Mouse (Mus musculus) bone marrow macrophage, adult 2 months (primary cell): ENCODE data around the gene Gm20388. TPM values are rescaled to one million over a fixed set of nuclear protein-coding genes. Genes with fewer than 3 reads are reported as not detected.

Source experiments
- H3K27ac ChIP-seq: 2 replicates; pipeline ENCODE4 v1.5.1; 2012; ENCODE audit warnings: low read depth, low read length; ENCODE audit not compliant: insufficient read depth
- H3K4me1 ChIP-seq: 2 replicates; pipeline ENCODE4 v1.6.1; 2012; ENCODE audit warnings: low read length; ENCODE audit not compliant: control insufficient read depth, insufficient read depth
- H3K4me3 ChIP-seq: 2 replicates; pipeline ENCODE4 v1.5.1; 2012; ENCODE audit warnings: mild to moderate bottlenecking, low read length, moderate library complexity; ENCODE audit not compliant: insufficient read depth
- CTCF ChIP-seq: IDR thresholded peaks from 2 replicates; pipeline ENCODE4 v1.5.1; 2012; ENCODE audit warnings: low read depth, mild to moderate bottlenecking, low read length, moderate library complexity
- POLR2A ChIP-seq: IDR thresholded peaks from 2 replicates; pipeline ENCODE4 v1.6.1; 2012; ENCODE audit warnings: mild to moderate bottlenecking, low read depth, low read length, borderline replicate concordance
- polyA plus RNA-seq: library from polyadenylated mRNA; stranded (reverse); fragments of >200 nt; gene quantifications from 2 replicates; pipeline ENCODE4 v1.2.4, GENCODE M21; 2012; ENCODE audit not compliant: missing spikeins, insufficient read depth, insufficient read length

The Gm20388 gene
- polyA plus RNA-seq, 1 experiment, result 32.7 TPM

DNA sequence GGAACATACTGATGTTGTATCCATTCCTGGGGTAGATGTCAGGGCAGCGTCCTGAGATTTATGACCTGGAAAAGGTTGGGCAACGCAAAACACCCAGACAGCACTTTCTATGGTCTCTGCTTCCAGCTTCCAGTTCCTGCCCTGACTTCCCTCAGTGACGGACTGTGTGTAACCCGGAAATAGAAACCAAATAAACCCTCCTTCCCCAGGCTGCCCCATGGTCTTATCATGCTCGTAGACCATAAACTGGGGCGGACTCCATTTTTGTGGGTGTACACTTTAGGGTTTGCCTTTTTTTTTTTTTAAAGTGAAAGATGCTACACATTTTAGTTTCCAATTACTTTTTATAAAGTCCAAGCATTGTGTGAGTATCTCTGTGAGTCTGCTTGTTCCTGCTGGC is 3754.9 kb downstream of the Gm20388 start:
- Histone ChIP-seq H3K27ac (no peak overlapping the region), H3K4me3 (no peak overlapping the region), H3K4me1 (0 out of 2 replicates have a peak, but pooled peaks cover 2% of the 10 kb centered on the region)
- TF ChIP-seq POLR2A (no peak), CTCF (no peak)

DNA sequence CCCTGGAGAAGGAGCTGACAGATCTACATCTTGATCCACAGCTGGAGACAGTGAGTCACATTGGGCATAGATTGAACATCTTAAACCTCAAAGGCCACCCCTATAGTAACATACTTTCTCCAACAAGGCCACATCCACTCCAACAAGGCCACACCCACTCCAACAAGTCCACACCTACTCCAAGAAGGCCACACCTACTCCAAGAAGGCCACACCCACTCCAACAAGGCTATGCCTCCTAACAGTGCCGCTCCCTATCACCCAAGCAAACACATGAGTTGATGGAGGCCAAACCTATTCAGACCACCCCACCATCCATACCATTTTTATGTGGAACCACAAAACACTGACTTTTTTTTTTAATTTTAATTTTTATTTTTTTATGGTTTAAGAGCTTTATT is 3756.2 kb downstream of the Gm20388 start:
- Histone ChIP-seq H3K27ac (no peak overlapping the region), H3K4me3 (no peak overlapping the region), H3K4me1 (peaks cover 10% of the 10 kb centered on the region)
- no peak for TF ChIP-seq CTCF
- TF ChIP-seq POLR2A, result no peak

DNA sequence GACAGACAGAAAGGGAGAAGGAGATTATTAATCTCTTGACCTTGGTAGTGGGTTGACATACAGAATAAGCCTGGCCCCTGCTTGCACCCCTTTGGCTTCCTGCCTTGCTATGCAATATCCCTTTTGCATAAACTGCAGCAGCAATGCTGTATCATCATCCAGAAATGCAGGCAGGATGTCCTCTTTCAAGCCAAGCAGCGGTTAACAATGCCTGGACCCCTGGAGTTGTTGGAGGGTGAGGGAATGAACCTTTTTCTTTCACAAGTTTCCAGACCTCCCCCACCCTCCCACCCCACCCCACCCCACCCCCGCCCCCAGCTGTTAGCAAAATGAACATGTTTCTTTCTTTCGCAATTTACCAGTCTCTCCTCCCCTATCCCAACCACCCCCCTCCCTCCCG is 3758.0 kb downstream of the Gm20388 start:
- H3K27ac ChIP-seq, result no peak overlapping the region
- TF ChIP-seq CTCF (no peak), POLR2A (no peak)

DNA sequence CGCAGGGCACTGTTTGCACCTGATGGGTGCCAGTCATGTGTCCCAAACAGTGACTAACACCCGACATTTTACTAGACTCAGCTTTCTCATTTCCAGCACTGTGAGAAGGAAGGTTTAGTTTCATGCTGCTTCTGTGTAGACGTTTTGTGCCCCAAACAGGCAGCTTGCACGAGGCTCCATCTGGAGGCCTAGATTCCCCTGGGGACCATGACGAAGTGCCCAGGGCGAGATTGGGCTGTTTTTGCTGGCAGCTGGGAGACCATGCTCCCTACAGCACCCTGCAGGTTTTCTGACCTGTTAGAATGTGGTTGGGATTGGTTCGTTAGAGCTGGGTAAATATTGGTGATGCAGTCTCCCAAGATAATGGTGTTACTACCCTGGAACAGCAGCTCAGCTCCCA is 3760.1 kb downstream of the Gm20388 start:
- no peak for TF ChIP-seq CTCF
- no peak for TF ChIP-seq POLR2A
- Histone ChIP-seq H3K27ac (no peak overlapping the region), H3K4me1 (peaks cover 12% of the 10 kb centered on the region), H3K4me3 (no peak overlapping the region)

More for the DNA sequence above, 3758.0 kb downstream of the Gm20388 start:
- H3K4me3 ChIP-seq, result no peak overlapping the region
- H3K4me1 ChIP-seq, result peaks cover 12% of the 10 kb centered on the region

DNA sequence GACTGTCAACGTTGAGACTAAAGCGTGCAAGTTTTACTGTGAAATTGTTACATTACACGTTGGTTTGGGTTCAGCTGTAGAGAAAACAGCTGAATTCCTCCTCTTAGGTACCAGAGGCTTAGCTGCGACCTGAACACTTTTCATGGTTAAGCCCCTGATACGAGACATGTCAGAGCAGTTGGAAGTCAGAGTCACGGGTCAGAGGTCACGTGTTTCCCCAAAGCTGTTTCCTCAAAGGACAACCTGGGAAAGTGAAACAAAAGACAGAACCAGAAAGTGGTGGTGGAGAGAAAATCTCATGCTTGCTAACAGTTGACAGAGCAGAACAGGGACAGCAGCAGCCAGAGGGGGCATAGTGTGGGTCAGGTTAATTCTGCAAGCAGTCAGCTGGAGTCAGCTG is 3760.8 kb downstream of the Gm20388 start:
- no peak for TF ChIP-seq POLR2A
- no peak for TF ChIP-seq CTCF

DNA sequence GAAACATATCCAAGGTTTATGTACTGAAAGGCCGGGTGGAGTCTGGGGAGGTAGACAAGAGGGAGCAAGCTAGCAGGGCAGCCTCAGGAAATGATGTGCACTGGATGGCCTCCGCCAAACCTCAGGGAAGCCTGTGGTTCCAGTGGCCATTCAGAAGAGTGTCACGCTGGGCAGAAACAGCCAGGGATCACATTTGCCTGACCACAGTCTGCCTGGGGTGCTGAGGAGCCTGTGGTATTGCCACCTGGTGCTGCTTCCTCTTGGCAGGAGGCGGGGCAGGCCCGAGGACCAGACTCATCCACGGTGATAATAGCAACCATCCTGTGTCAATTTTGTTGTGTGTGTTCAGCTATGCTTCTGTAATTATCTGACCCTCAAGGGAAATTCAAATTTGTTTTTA is 3762.0 kb downstream of the Gm20388 start:
- TF ChIP-seq CTCF, result no peak
- no peak for TF ChIP-seq POLR2A
- Histone ChIP-seq H3K4me3 (no peak overlapping the region), H3K27ac (no peak overlapping the region), H3K4me1 (peaks cover 12% of the 10 kb centered on the region)

More for the DNA sequence above, 3760.8 kb downstream of the Gm20388 start:
- Histone ChIP-seq H3K4me1 (peaks cover 12% of the 10 kb centered on the region), H3K27ac (no peak overlapping the region), H3K4me3 (no peak overlapping the region)

DNA sequence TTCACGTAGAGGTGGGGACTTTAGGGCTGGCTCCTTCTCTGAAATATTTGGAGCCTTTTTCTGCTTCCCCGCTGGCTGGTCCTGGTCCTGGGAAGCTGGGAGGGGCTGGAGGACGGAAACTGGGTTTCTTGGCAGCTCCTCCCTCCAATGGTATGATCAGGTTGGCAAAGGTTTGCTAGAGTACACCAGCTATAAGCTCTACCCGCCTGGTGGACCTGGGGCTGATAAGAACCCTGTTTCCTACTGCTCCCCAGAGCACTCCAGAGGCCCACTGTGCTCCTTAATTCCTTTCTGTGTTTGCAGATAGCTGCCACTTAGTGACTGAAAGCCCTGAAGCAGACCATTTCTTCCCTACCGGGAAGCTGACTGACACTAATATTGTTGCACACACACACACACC is 3765.0 kb downstream of the Gm20388 start:
- TF ChIP-seq CTCF, result no peak
- no peak for TF ChIP-seq POLR2A
- Histone ChIP-seq H3K4me3 (no peak overlapping the region), H3K27ac (no peak overlapping the region), H3K4me1 (peaks cover 13% of the 10 kb centered on the region)

DNA sequence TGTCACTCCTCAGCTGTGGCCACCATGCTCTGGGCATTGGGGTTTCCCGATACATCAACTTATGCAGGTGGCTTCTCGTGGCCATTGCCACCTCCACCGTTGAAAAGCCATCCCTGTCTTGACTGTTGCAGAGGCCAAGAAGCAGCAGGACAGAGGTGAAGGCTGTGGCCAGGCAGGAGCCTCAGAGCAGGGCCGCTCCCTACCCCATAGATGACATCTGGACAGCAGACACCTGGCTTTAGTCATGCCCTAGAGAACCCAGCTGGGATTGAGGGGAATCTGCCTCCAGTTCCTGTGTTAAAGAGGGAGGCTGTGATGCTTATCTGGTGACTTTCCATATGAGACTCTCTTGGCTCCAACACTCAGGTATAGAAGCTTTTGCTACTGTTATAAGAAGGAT is 3767.7 kb downstream of the Gm20388 start:
- TF ChIP-seq CTCF, result no peak
- TF ChIP-seq POLR2A, result no peak
- no peak overlapping the region for H3K27ac ChIP-seq
- H3K4me3 ChIP-seq, result no peak overlapping the region
- peaks cover 2% of the 10 kb centered on the region; the same call in 1 of the 2 replicates for H3K4me1 ChIP-seq

DNA sequence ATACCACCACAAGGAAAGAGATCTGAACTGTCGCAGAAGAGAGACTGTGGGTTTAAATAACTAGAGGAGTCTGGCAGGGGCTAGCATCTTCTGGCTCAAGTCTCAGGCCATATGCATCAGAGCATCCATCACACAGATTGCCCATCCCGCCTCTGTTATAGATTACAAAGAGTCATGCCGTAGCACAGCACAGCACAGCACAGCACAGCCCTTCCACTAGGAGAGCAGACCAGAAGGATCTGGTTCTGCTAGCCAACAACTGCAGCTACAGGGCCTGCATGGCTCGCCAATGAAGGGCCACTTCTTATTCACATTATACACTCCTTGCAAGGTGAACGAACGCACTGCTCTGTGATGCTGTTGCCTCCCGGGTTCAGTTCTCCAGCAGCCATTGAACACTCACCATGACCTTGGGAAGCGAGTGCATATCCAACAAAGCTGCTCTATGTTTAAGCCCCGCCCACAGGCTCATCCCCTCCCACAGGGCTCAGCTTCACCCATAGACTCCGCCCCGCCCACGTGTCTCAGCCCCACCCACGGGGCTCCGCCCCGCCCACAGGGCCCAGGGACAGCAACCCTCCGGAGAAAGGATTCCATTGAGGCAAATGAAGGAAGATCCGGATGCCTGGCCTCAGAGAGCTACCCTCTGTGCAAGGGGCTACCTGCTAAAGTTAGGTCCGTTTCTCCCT is 3771.6 kb downstream of the Gm20388 start:
- TF ChIP-seq CTCF (no peak), POLR2A (no peak)
- no peak overlapping the region for H3K4me3 ChIP-seq
- H3K27ac ChIP-seq, result no peak overlapping the region
- H3K4me1 ChIP-seq, result peaks cover 2% of the 10 kb centered on the region; the same call in 1 of the 2 replicates

DNA sequence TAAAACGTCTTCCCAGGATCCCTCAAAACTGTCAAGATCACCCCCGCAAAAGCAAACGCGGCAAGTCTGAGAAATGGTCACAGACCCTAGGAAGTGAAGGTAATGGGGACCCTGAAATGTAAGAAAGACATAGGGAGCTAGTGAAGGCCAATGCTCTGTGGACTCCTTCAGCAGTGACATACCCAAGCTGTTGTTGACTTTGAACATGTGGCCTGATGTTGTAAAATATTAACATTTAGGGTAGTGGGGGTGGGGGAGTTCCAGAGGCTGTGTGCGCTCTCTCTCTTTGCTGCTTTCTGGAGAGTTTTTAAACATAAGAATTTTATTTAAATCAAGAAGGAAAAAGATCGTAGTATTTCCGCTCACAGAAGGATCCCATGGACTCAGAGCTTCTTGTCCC is 3772.7 kb downstream of the Gm20388 start:
- peaks cover 2% of the 10 kb centered on the region; the same call in 1 of the 2 replicates for H3K4me1 ChIP-seq
- no peak overlapping the region for H3K27ac ChIP-seq
- TF ChIP-seq POLR2A, result no peak
- TF ChIP-seq CTCF, result no peak
- H3K4me3 ChIP-seq, result no peak overlapping the region
